Mouse (Mus musculus) right cerebral cortex, postnatal 14 days (tissue): Measurements from ENCODE around the gene Tecpr2.

Experiments used
- DNase-seq: peaks from one replicate; pipeline ENCODE4 v3.0.0; 2022

The Tecpr2 gene

GRCm38 (mm10) chr12:111009615-111010257 is 120.7 kb downstream of the Tecpr2 start:
- DNase-seq = no peak

- DNase-seq = no peak
These were observed 127.7 kb downstream of the Tecpr2 start for GRCm38 (mm10) chr12:111016807-111017206.

DNA sequence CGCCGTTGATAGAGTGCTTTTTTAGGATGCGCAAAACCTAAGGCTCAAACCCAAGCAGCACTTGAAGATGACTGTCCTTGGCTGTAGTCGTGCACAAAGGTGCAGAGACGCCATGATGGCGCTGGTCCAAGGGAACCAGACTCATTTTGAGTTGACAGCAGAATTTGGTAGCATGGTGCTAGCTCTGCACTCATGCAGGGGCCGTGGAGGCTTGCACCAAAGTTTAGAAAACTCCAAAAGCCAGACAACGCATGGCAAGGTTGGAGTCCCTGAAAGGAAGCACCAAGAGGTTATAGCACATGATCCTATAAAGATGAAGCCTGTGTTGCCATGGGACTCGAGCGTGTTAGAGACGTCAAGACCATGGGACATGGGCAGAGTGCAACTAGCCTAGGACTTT is 129.0 kb downstream of the Tecpr2 start:
- no peak for DNase-seq

DNA sequence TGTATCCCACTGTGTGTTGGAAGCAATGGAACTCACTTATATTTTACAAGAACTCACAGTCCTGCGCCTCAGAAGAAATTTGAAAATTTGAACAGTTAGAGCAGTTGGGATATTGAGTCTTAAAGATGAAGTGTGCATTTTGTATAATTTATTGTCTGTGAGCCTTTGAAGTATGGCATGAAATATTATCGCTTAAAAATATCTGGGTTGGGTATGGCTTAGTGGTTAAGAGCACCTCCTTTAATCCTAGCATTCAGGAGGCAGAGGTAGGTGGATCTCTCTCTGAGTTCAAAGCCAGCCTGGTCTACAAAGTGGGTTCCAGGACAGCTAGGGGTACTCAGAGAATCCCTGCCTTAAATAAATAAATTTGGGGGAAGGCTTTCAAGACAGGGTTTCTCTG is 130.0 kb downstream of the Tecpr2 start:
- DNase-seq = no peak

DNA sequence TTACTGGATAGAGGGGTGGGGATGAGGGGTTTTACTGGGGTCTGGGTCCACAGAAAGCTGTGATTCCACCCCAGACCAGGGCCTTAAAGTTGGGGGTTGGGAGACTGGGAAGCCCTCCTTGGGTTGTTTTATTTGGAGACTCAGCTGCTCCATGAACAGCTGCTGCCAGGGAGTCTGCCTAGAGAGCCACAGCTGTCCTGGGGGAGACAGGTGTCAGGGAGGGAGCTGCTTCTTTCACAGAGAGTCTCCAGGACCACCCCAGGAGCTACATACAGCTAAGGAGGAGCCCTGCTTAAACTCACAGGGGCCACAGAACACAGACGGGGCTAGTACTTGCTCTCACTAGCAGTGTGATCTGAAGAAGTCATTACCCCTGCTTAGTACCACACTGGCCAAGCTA is 132.1 kb downstream of the Tecpr2 start:
- DNase-seq = no peak

DNA sequence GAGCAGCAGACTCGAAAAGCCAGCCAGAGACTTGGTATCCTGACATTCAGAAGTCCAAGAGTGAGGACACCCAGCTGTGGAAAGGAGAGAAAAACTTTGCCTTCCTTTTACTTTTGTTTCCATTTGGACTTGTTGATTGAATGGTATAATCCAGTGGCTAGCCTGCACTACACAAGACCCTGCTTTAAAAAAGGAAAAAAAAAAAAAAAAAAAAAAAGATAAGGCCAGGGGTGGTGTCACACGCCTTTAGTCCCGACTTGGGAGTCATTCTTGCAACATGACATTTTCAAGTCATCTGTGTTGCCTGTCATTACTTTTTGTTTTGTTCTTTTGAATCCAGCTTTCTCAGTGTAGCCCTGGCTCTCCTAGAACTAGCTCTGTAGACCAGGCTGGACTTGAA is 132.5 kb downstream of the Tecpr2 start:
- no peak for DNase-seq
